9 mouse cellular contexts compared by ENCODE assay signal in genomic region chr9:123923146-123923991, GRCm38 (mm10). TPM values are rescaled to one million over a fixed set of nuclear protein-coding genes. Genes with fewer than 3 reads are reported as not detected.
DNase-seq lines count a peak whose midpoint lies in the region; ATAC-seq and TF ChIP-seq lines count a peak whose summit lies in the region.
"Had no signal": no experiment of that assay in that cellular context is flagged by ENCODE, and none has a peak within 500 bp of the region (broad histone marks: within the 10 kb centered on the region; RNA-seq: fewer than 3 reads in every experiment).

No protein-coding gene starts in this region.

- H3K4me1 ChIP-seq in forebrain, embryonic 11.5 days (replicated peaks; ENCODE audit: control insufficient read depth, insufficient read depth, low read length) = 0 out of 2 replicates have a peak, but pooled peaks cover 2% of the 10 kb centered on the region
- H3K4me1 ChIP-seq in hindbrain, embryonic 15.5 days (replicated peaks) = peaks cover 20% of the 10 kb centered on the region

- no peaks in the 10 kb centered on the region for H3K36me3 ChIP-seq in forebrain, embryonic 11.5 days (ENCODE audit: control insufficient read depth, insufficient read depth, low read length)
- no peaks in the 10 kb centered on the region for H3K36me3 ChIP-seq in hindbrain, embryonic 15.5 days

- peak overlapping the region; percentile 27; the same call in 1 of the 2 replicates for H3K9ac ChIP-seq in forebrain, embryonic 11.5 days (ENCODE audit: low read length)
- peak overlapping the region; percentile 54 for H3K9ac ChIP-seq in hindbrain, embryonic 15.5 days

- ATAC-seq in forebrain, embryonic 11.5 days (replicated peaks; ENCODE audit: low FRiP score) = peak; percentile 9
- peak; percentile 27 for ATAC-seq in hindbrain, embryonic 15.5 days (ENCODE audit: low FRiP score, low read depth)
- ATAC-seq in monocyte, adult 5-6 weeks (replicated peaks; ENCODE audit: insufficient number of reproducible peaks, low FRiP score, low TSS enrichment, poor library complexity, severe bottlenecking) = peak; percentile 8; the same call in 1 of the 2 replicates

- peak overlapping the region; percentile 72 for H3K4me3 ChIP-seq in left cerebral cortex, adult 2 months
- peak overlapping the region; percentile 30 for H3K4me3 ChIP-seq in forebrain, embryonic 11.5 days (ENCODE audit: low read depth, low read length)
- peak overlapping the region; percentile 67 for H3K4me3 ChIP-seq in hindbrain, embryonic 15.5 days

- no peaks in the 10 kb centered on the region for H3K27me3 ChIP-seq in forebrain, embryonic 11.5 days (ENCODE audit: control insufficient read depth, insufficient read depth, low read length)
- H3K27me3 ChIP-seq in hindbrain, embryonic 15.5 days = no peaks in the 10 kb centered on the region

- under 1% methylated on average over 47 of the region's 53 CpGs for WGBS in forebrain, embryonic 11.5 days
- WGBS in hindbrain, embryonic 15.5 days = under 1% methylated on average over 45 of the region's 53 CpGs

- H3K27ac ChIP-seq in left cerebral cortex, adult 2 months = peak overlapping the region; percentile 44; the same call in 1 of the 2 replicates
- H3K27ac ChIP-seq in forebrain, embryonic 11.5 days (ENCODE audit: low read depth, low read length) = peak overlapping the region; percentile 25; the same call in 1 of the 2 replicates
- H3K27ac ChIP-seq in hindbrain, embryonic 15.5 days (replicated peaks) = peak overlapping the region; percentile 99

- no peak for TF ChIP-seq CTCF in left cerebral cortex, adult 2 months (IDR thresholded peaks at IDR 0.05)

- peak overlapping the region; percentile 78 for H3K4me2 ChIP-seq in forebrain, embryonic 11.5 days (ENCODE audit: low read depth, low read length, severe bottlenecking)
- H3K4me2 ChIP-seq in hindbrain, embryonic 15.5 days = peak overlapping the region; percentile 90

- peaks cover 3% of the 10 kb centered on the region; the same call in 1 of the 2 replicates for H3K9me3 ChIP-seq in forebrain, embryonic 11.5 days (ENCODE audit: control insufficient read depth, low read length)
- H3K9me3 ChIP-seq in hindbrain, embryonic 15.5 days = no peaks in the 10 kb centered on the region

- peak; percentile 30 to 35 for DNase-seq in left cerebral cortex, adult 2 months (ENCODE audit: extremely low spot score in 1 of 2, low spot score in 2 of 2)
- DNase-seq in left cerebral cortex, adult 11 months (ENCODE audit: low spot score) = no peak
- peak; percentile 35 for DNase-seq in brain, adult 2 months (ENCODE audit: low read depth, low spot score)
- DNase-seq in forebrain, embryonic 11.5 days (ENCODE audit: low spot score) = peak; percentile 76
- DNase-seq in liver = peak; percentile 70
- DNase-seq in testis, postnatal 14 days (ENCODE audit: low spot score) = peak; percentile 72

- intact Hi-C loops in left cerebral cortex, adult 2 months (cut with DNase I) = no loop called here

RNA-seq across cellular contexts. Expression of gene Ccr1, which starts 45.1 kb away (rescaled TPM):
- under 1 TPM in 1 of 2 experiments, not detected in 1; 0.38 TPM for total RNA-seq in left cerebral cortex, adult 2 months (2021)
- polyA plus RNA-seq in forebrain, embryonic 11.5 days (2014; fragmentation: Nextera tagmentation; extraction: Ambion mirVana) = 0.60 TPM in 2 replicates
- polyA plus RNA-seq in hindbrain, embryonic 15.5 days (2015; fragmentation: Nextera tagmentation; extraction: Ambion mirVana) = 1.2 and 1.3 TPM in 2 replicates
- total RNA-seq in monocyte, adult 5-6 weeks (2017) = 3.8 to 22.9 TPM (median 22.1 TPM) in 3 replicates

RNA-seq across cellular contexts. Expression of gene Ccr1l1, which starts 54.8 kb away (rescaled TPM):
- total RNA-seq in left cerebral cortex, adult 2 months (2021) = not detected
- not detected in 2 replicates for polyA plus RNA-seq in forebrain, embryonic 11.5 days (2014; fragmentation: Nextera tagmentation; extraction: Ambion mirVana)
- polyA plus RNA-seq in hindbrain, embryonic 15.5 days (2015; fragmentation: Nextera tagmentation; extraction: Ambion mirVana) = not detected in 2 replicates
- total RNA-seq in monocyte, adult 5-6 weeks (2017) = not detected in 3 replicates
- total RNA-seq: adrenal gland, postnatal 4 days had no signal

Comparison
In these comparisons a context has a peak if more than half of its experiments do, and no peak if none do; other contexts are left out.
1. H3K27ac ChIP-seq: peak in every context shown above with its lines; median percentile 99 in hindbrain, embryonic 15.5 days; 44 in left cerebral cortex, adult 2 months; 25 in forebrain, embryonic 11.5 days.